Mouse (Mus musculus) macrophage (primary cell): ENCODE data around the gene Spata21. TPM values are rescaled to one million over a fixed set of nuclear protein-coding genes. Genes with fewer than 3 reads are reported as not detected.

Experiments
- H3K27ac ChIP-seq: fragments of 350-480 bp; formaldehyde crosslinking; 2 replicates; pipeline ENCODE4 v1.9.0; 2021
- H3K36me3 ChIP-seq: fragments of 350-480 bp; formaldehyde crosslinking; 2 replicates; pipeline ENCODE4 v1.9.0; 2021; ENCODE audit errors: inconsistent target
- H3K4me3 ChIP-seq: fragments of 350-480 bp; formaldehyde crosslinking; 2 replicates; pipeline ENCODE4 v1.9.0; 2021; ENCODE audit errors: inconsistent target
- H3K79me2 ChIP-seq: fragments of 350-480 bp; formaldehyde crosslinking; 2 replicates; pipeline ENCODE4 v1.9.0; 2021; ENCODE audit errors: inconsistent target
- WGBS: methylation state at CpG from one replicate; pipeline ENCODE4 v1.1.7; 2026; ENCODE audit warnings: inconsistent platforms; ENCODE audit not compliant: missing documents; 5-methylcytosine and 5-hydroxymethylcytosine counted together
- polyA plus RNA-seq: library from polyadenylated mRNA; stranded (reverse); fragments of 250-400 nt; gene quantifications from 3 replicates; pipeline ENCODE4 v1.2.4, GENCODE M21; 2018; ENCODE audit warnings: inconsistent platforms

The Spata21 gene
- polyA plus RNA-seq, 1 experiment from 2014 or later, result not detected

- H3K4me3 ChIP-seq, result no peak overlapping the region
- H3K36me3 ChIP-seq, result no peaks in the 10 kb centered on the region
- H3K27ac ChIP-seq, result no peak overlapping the region
- 62% methylated on average over 4 of the region's 4 CpGs for WGBS
- H3K79me2 ChIP-seq, result no peaks in the 10 kb centered on the region
Observed at GRCm38 (mm10) chr4:141098935-141099334, 10.8 kb downstream of the Spata21 start.

- Histone ChIP-seq H3K4me3 (no peak overlapping the region), H3K27ac (no peak overlapping the region), H3K79me2 (no peaks in the 10 kb centered on the region), H3K36me3 (no peaks in the 10 kb centered on the region)
- 92% methylated on average over 3 of the region's 5 CpGs for WGBS
Observed at GRCm38 (mm10) chr4:141099956-141100355, 11.8 kb downstream of the Spata21 start.

GRCm38 (mm10) chr4:141101291-141101690, 13.2 kb downstream of the Spata21 start:
- Histone ChIP-seq H3K36me3 (no peaks in the 10 kb centered on the region), H3K27ac (no peak overlapping the region), H3K79me2 (no peaks in the 10 kb centered on the region), H3K4me3 (no peak overlapping the region)
- 95% methylated on average over 9 of the region's 9 CpGs for WGBS

GRCm38 (mm10) chr4:141101855-141102254, 13.7 kb downstream of the Spata21 start:
- H3K27ac ChIP-seq, result no peak overlapping the region
- H3K4me3 ChIP-seq, result no peak overlapping the region
- H3K79me2 ChIP-seq, result no peaks in the 10 kb centered on the region
- WGBS, result 75% methylated on average over 6 of the region's 6 CpGs
- no peaks in the 10 kb centered on the region for H3K36me3 ChIP-seq

GRCm38 (mm10) chr4:141106526-141107183, 18.5 kb downstream of the Spata21 start:
- Histone ChIP-seq H3K79me2 (no peaks in the 10 kb centered on the region), H3K4me3 (no peak overlapping the region), H3K36me3 (peaks cover 4% of the 10 kb centered on the region; the same call in 1 of the 2 replicates), H3K27ac (no peak overlapping the region)
- 89% methylated on average over 16 of the region's 16 CpGs for WGBS

- Histone ChIP-seq H3K79me2 (no peaks in the 10 kb centered on the region), H3K4me3 (no peak overlapping the region), H3K36me3 (peaks cover 20% of the 10 kb centered on the region; the same call in 1 of the 2 replicates), H3K27ac (no peak overlapping the region)
- 60% methylated on average over 10 of the region's 10 CpGs for WGBS
Observed at GRCm38 (mm10) chr4:141108196-141108732, 20.1 kb downstream of the Spata21 start.

- H3K4me3 ChIP-seq, result no peak overlapping the region
- H3K36me3 ChIP-seq, result peaks cover 76% of the 10 kb centered on the region
- 92% methylated on average over 6 of the region's 7 CpGs for WGBS
- H3K27ac ChIP-seq, result no peak overlapping the region
- peaks cover 28% of the 10 kb centered on the region for H3K79me2 ChIP-seq
Observed at GRCm38 (mm10) chr4:141113831-141114230, 25.7 kb downstream of the Spata21 start.

GRCm38 (mm10) chr4:141114521-141114981, 26.4 kb downstream of the Spata21 start:
- Histone ChIP-seq H3K27ac (no peak overlapping the region), H3K79me2 (peaks cover 35% of the 10 kb centered on the region), H3K4me3 (no peak overlapping the region), H3K36me3 (peaks cover 83% of the 10 kb centered on the region)
- WGBS, result 96% methylated on average over 6 of the region's 6 CpGs

- H3K79me2 ChIP-seq, result peaks cover 43% of the 10 kb centered on the region
- H3K4me3 ChIP-seq, result no peak overlapping the region
- WGBS, result 97% methylated on average over 8 of the region's 8 CpGs
- peaks cover 83% of the 10 kb centered on the region for H3K36me3 ChIP-seq
- H3K27ac ChIP-seq, result no peak overlapping the region
Observed at GRCm38 (mm10) chr4:141115398-141115797, 27.3 kb downstream of the Spata21 start.

- Histone ChIP-seq H3K27ac (no peak overlapping the region), H3K36me3 (peaks cover 64% of the 10 kb centered on the region), H3K79me2 (peaks cover 76% of the 10 kb centered on the region), H3K4me3 (no peak overlapping the region)
- 81% methylated on average over 4 of the region's 4 CpGs for WGBS
Observed at GRCm38 (mm10) chr4:141118691-141119090, 30.6 kb downstream of the Spata21 start.

GRCm38 (mm10) chr4:141120700-141121099, 32.6 kb downstream of the Spata21 start:
- Histone ChIP-seq H3K36me3 (peaks cover 44% of the 10 kb centered on the region), H3K79me2 (peaks cover 96% of the 10 kb centered on the region)
- 65% methylated on average over 11 of the region's 11 CpGs for WGBS

GRCm38 (mm10) chr4:141122663-141123062, 34.5 kb downstream of the Spata21 start:
- Histone ChIP-seq H3K4me3 (no peak overlapping the region), H3K79me2 (peaks cover 100% of the 10 kb centered on the region), H3K36me3 (peaks cover 29% of the 10 kb centered on the region; the same call in 1 of the 2 replicates), H3K27ac (no peak overlapping the region)
- 71% methylated on average over 7 of the region's 7 CpGs for WGBS

More at GRCm38 (mm10) chr4:141120700-141121099, 32.6 kb downstream of the Spata21 start:
- no peak overlapping the region for H3K27ac ChIP-seq
- no peak overlapping the region for H3K4me3 ChIP-seq

GRCm38 (mm10) chr4:141123065-141123464, 34.9 kb downstream of the Spata21 start:
- Histone ChIP-seq H3K27ac (no peak overlapping the region), H3K4me3 (no peak overlapping the region), H3K36me3 (peaks cover 25% of the 10 kb centered on the region; the same call in 1 of the 2 replicates), H3K79me2 (peaks cover 100% of the 10 kb centered on the region)
- whole genome bisulfite sequencing, result 67% methylated on average over 1 of the region's 1 CpGs

- Histone ChIP-seq H3K27ac (no peak overlapping the region), H3K79me2 (peaks cover 100% of the 10 kb centered on the region), H3K36me3 (0 out of 2 replicates have a peak, but pooled peaks cover 4% of the 10 kb centered on the region), H3K4me3 (no peak overlapping the region)
- WGBS, result 86% methylated on average over 6 of the region's 6 CpGs
Observed at GRCm38 (mm10) chr4:141129190-141129710, 41.1 kb downstream of the Spata21 start.

- Histone ChIP-seq H3K27ac (no peak overlapping the region), H3K4me3 (no peak overlapping the region), H3K36me3 (0 out of 2 replicates have a peak, but pooled peaks cover 4% of the 10 kb centered on the region), H3K79me2 (peaks cover 100% of the 10 kb centered on the region)
- WGBS, result 89% methylated on average over 6 of the region's 6 CpGs
Observed at GRCm38 (mm10) chr4:141130704-141131342, 42.7 kb downstream of the Spata21 start.
